Mouse (Mus musculus) midbrain, embryonic 16.5 days (tissue): ENCODE data around the gene Cacna1d. TPM values are rescaled to one million over a fixed set of nuclear protein-coding genes. Genes with fewer than 3 reads are reported as not detected.

Experiments used
- ATAC-seq: fragments of 200-750 bp; cut with Nextera tagmentation; 2 replicates; pipeline ENCODE4 v1.8.0; 2017; ENCODE audit warnings: moderate TSS enrichment
- H3K27ac ChIP-seq: fragments of 300-500 bp; sonication (generic); 2 replicates; pipeline ENCODE4 v1.5.1; 2014; ENCODE audit warnings: mild to moderate bottlenecking, low read length, mixed read lengths
- H3K27me3 ChIP-seq: fragments of 300-500 bp; sonication (generic); 2 replicates; pipeline ENCODE4 v1.6.1; 2014; ENCODE audit warnings: low read depth, low read length, mixed read lengths; ENCODE audit not compliant: control insufficient read depth, insufficient read depth
- H3K36me3 ChIP-seq: fragments of 300-500 bp; sonication (generic); 2 replicates; pipeline ENCODE4 v1.6.1; 2014; ENCODE audit warnings: mild to moderate bottlenecking, low read length, moderate library complexity, mixed read lengths; ENCODE audit not compliant: control insufficient read depth, insufficient read depth
- H3K4me1 ChIP-seq: fragments of 300-500 bp; sonication (generic); 2 replicates; pipeline ENCODE4 v1.6.1; 2014; ENCODE audit warnings: mild to moderate bottlenecking, low read length, mixed read lengths; ENCODE audit not compliant: control insufficient read depth, insufficient read depth
- H3K4me2 ChIP-seq: fragments of 300-500 bp; sonication (generic); 2 replicates; pipeline ENCODE4 v1.6.1; 2014; ENCODE audit warnings: mild to moderate bottlenecking, low read length, mixed read lengths
- H3K4me3 ChIP-seq: fragments of 300-500 bp; sonication (generic); 2 replicates; pipeline ENCODE4 v1.5.1; 2014; ENCODE audit warnings: low read depth, mild to moderate bottlenecking, low read length, moderate library complexity, mixed read lengths
- H3K9ac ChIP-seq: fragments of 300-500 bp; sonication (generic); 2 replicates; pipeline ENCODE4 v1.6.1; 2014; ENCODE audit warnings: low read depth, low read length, mixed read lengths
- H3K9me3 ChIP-seq: fragments of 300-500 bp; sonication (generic); replicated peaks from 2 replicates; pipeline ENCODE4 v1.6.1; 2014; ENCODE audit warnings: mild to moderate bottlenecking, low read length, mixed read lengths; ENCODE audit not compliant: control insufficient read depth, poor library complexity, severe bottlenecking
- WGBS: fragments of 180-500 bp; shearing (Covaris S2); extraction: QIAGEN DNeasy Blood & Tissue Kit; methylation state at CpG from one replicate; pipeline ENCODE4 v1.1.7; 2014; 5-methylcytosine and 5-hydroxymethylcytosine counted together
- polyA plus RNA-seq: library from polyadenylated mRNA; unstranded; fragments of >200 nt; fragmentation: Nextera tagmentation; extraction: Ambion mirVana; gene quantifications from 2 replicates; pipeline ENCODE4 v1.2.1, GENCODE M21; 2015

Cacna1d gene
- polyA plus RNA-seq, 1 experiment from 2014 or later = 10.5 TPM

GRCm38 (mm10) chr14:30163733-30164708 is 327.2 kb downstream of the Cacna1d start:
- ATAC-seq = peak; percentile 88
- no peak overlapping the region for H3K9ac ChIP-seq
- H3K36me3 ChIP-seq = no peaks in the 10 kb centered on the region
- no peaks in the 10 kb centered on the region for H3K27me3 ChIP-seq
- 62% methylated on average over 20 of the region's 20 CpGs for WGBS
- H3K4me3 ChIP-seq = no peak overlapping the region
- no peaks in the 10 kb centered on the region for H3K9me3 ChIP-seq
- H3K4me2 ChIP-seq = no peak overlapping the region; the same call in 1 of the 2 replicates
- peaks cover 11% of the 10 kb centered on the region for H3K4me1 ChIP-seq
- H3K27ac ChIP-seq = peak overlapping the region; percentile 56

GRCm38 (mm10) chr14:30147774-30148173 is 343.5 kb downstream of the Cacna1d start:
- Histone ChIP-seq H3K27me3 (no peaks in the 10 kb centered on the region), H3K4me3 (no peak overlapping the region), H3K4me2 (no peak overlapping the region), H3K27ac (no peak overlapping the region), H3K9me3 (no peaks in the 10 kb centered on the region), H3K4me1 (no peaks in the 10 kb centered on the region), H3K9ac (no peak overlapping the region), H3K36me3 (no peaks in the 10 kb centered on the region)
- no peak for ATAC-seq
- WGBS = 49% methylated on average over 7 of the region's 7 CpGs

- H3K4me2 ChIP-seq = no peak overlapping the region
- 0 out of 2 replicates have a peak, but pooled peaks cover 2% of the 10 kb centered on the region for H3K36me3 ChIP-seq
- H3K9me3 ChIP-seq = no peaks in the 10 kb centered on the region
- WGBS = 58% methylated on average over 11 of the region's 11 CpGs
- ATAC-seq = no peak
- H3K27me3 ChIP-seq = no peaks in the 10 kb centered on the region
- H3K27ac ChIP-seq = no peak overlapping the region
- no peaks in the 10 kb centered on the region for H3K4me1 ChIP-seq
- no peak overlapping the region for H3K4me3 ChIP-seq
- no peak overlapping the region for H3K9ac ChIP-seq
Measured at GRCm38 (mm10) chr14:30138379-30138964, 352.8 kb downstream of the Cacna1d start.

- H3K9me3 ChIP-seq = no peaks in the 10 kb centered on the region
- no peaks in the 10 kb centered on the region for H3K4me1 ChIP-seq
- no peak overlapping the region for H3K27ac ChIP-seq
- no peaks in the 10 kb centered on the region for H3K27me3 ChIP-seq
- no peak for ATAC-seq
- H3K9ac ChIP-seq = no peak overlapping the region
- no peak overlapping the region for H3K4me3 ChIP-seq
- H3K4me2 ChIP-seq = no peak overlapping the region
- 88% methylated on average over 3 of the region's 3 CpGs for WGBS
- 0 out of 2 replicates have a peak, but pooled peaks cover 2% of the 10 kb centered on the region for H3K36me3 ChIP-seq
Measured at GRCm38 (mm10) chr14:30137961-30138360, 353.3 kb downstream of the Cacna1d start.

- peak; percentile 89 for ATAC-seq
Measured at GRCm38 (mm10) chr14:30136965-30137364, 354.3 kb downstream of the Cacna1d start.

GRCm38 (mm10) chr14:30135351-30135750 is 355.9 kb downstream of the Cacna1d start:
- WGBS = 82% methylated on average over 10 of the region's 10 CpGs

More at GRCm38 (mm10) chr14:30136965-30137364, 354.3 kb downstream of the Cacna1d start:
- 0 out of 2 replicates have a peak, but pooled peaks cover 2% of the 10 kb centered on the region for H3K36me3 ChIP-seq
- no peak overlapping the region for H3K4me2 ChIP-seq
- H3K4me3 ChIP-seq = no peak overlapping the region
- no peaks in the 10 kb centered on the region for H3K9me3 ChIP-seq
- no peak overlapping the region for H3K27ac ChIP-seq
- WGBS = 6% methylated on average over 8 of the region's 8 CpGs
- no peaks in the 10 kb centered on the region for H3K27me3 ChIP-seq
- no peak overlapping the region for H3K9ac ChIP-seq
- no peaks in the 10 kb centered on the region for H3K4me1 ChIP-seq

GRCm38 (mm10) chr14:30133684-30134083 is 357.6 kb downstream of the Cacna1d start:
- no peak overlapping the region for H3K4me3 ChIP-seq
- no peaks in the 10 kb centered on the region for H3K9me3 ChIP-seq
- H3K27me3 ChIP-seq = no peaks in the 10 kb centered on the region
- H3K4me1 ChIP-seq = no peaks in the 10 kb centered on the region
- no peaks in the 10 kb centered on the region for H3K36me3 ChIP-seq
- no peak for ATAC-seq
- WGBS = 48% methylated on average over 3 of the region's 3 CpGs
- H3K27ac ChIP-seq = no peak overlapping the region
- no peak overlapping the region for H3K9ac ChIP-seq
- no peak overlapping the region for H3K4me2 ChIP-seq

More at GRCm38 (mm10) chr14:30135351-30135750, 355.9 kb downstream of the Cacna1d start:
- Histone ChIP-seq H3K27ac (no peak overlapping the region), H3K9ac (no peak overlapping the region), H3K4me1 (no peaks in the 10 kb centered on the region), H3K4me3 (no peak overlapping the region), H3K36me3 (no peaks in the 10 kb centered on the region), H3K27me3 (no peaks in the 10 kb centered on the region), H3K9me3 (no peaks in the 10 kb centered on the region), H3K4me2 (no peak overlapping the region)
- no peak for ATAC-seq

- WGBS = 6% methylated on average over 3 of the region's 3 CpGs
- Histone ChIP-seq H3K27ac (no peak overlapping the region), H3K4me1 (no peaks in the 10 kb centered on the region), H3K36me3 (no peaks in the 10 kb centered on the region), H3K4me2 (no peak overlapping the region), H3K9me3 (no peaks in the 10 kb centered on the region), H3K9ac (no peak overlapping the region), H3K4me3 (no peak overlapping the region), H3K27me3 (no peaks in the 10 kb centered on the region)
- ATAC-seq = no peak
Measured at GRCm38 (mm10) chr14:30131256-30131655, 360.0 kb downstream of the Cacna1d start.

- ATAC-seq = no peak
- Histone ChIP-seq H3K27ac (no peak overlapping the region), H3K9ac (no peak overlapping the region), H3K4me3 (no peak overlapping the region), H3K9me3 (no peaks in the 10 kb centered on the region), H3K36me3 (no peaks in the 10 kb centered on the region), H3K4me1 (no peaks in the 10 kb centered on the region), H3K4me2 (no peak overlapping the region), H3K27me3 (no peaks in the 10 kb centered on the region)
- 95% methylated on average over 9 of the region's 9 CpGs for WGBS
Measured at GRCm38 (mm10) chr14:30130092-30130491, 361.2 kb downstream of the Cacna1d start.
